Mouse (Mus musculus) G1E (cell line): Measurements from ENCODE around the gene Map6. TPM values are rescaled to one million over a fixed set of nuclear protein-coding genes. Genes with fewer than 3 reads are reported as not detected.

Experiments used
- ATAC-seq: 2 replicates; pipeline ENCODE4 v1.8.0; 2016; ENCODE audit warnings: mild to moderate bottlenecking; ENCODE audit not compliant: insufficient number of reproducible peaks, poor library complexity, low FRiP score, severe bottlenecking; ENCODE audit errors: extremely low read depth
- DNase-seq: peaks from one replicate; pipeline ENCODE4 v3.0.0; 2012; ENCODE audit warnings: low spot score
- H3K27me3 ChIP-seq: 2 replicates; pipeline ENCODE4 v1.6.1; 2012; ENCODE audit warnings: mild to moderate bottlenecking, low read length, inconsistent platforms; ENCODE audit not compliant: insufficient read depth
- H3K36me3 ChIP-seq: replicated peaks from 2 replicates; pipeline ENCODE3; 2012; ENCODE audit warnings: mild to moderate bottlenecking, inconsistent platforms
- H3K4me1 ChIP-seq: 2 replicates; pipeline ENCODE4 v1.6.1; 2012; ENCODE audit warnings: low read depth, low read length, inconsistent platforms, mixed read lengths; ENCODE audit not compliant: insufficient read depth
- H3K4me3 ChIP-seq: 2 replicates; pipeline ENCODE4 v1.5.1; 2012; ENCODE audit warnings: low read depth, mild to moderate bottlenecking, inconsistent platforms, low read length, moderate library complexity, mixed read lengths
- H3K9me3 ChIP-seq: replicated peaks from 2 replicates; pipeline ENCODE4 v1.6.1; 2012; ENCODE audit warnings: inconsistent platforms
- CTCF ChIP-seq: IDR thresholded peaks from 2 replicates; pipeline ENCODE4 v1.5.1; 2012; ENCODE audit warnings: low read depth, low read length, inconsistent platforms, mixed read lengths
- GATA1 ChIP-seq: IDR thresholded peaks from 2 replicates; pipeline ENCODE4 v1.6.1; 2012; ENCODE audit warnings: borderline replicate concordance, low read length, inconsistent platforms, mixed read lengths
- GATA2 ChIP-seq: IDR thresholded peaks from 2 replicates; pipeline ENCODE4 v1.6.1; 2012; ENCODE audit warnings: low read depth, low read length, inconsistent platforms, borderline replicate concordance
- POLR2AphosphoS5 ChIP-seq: IDR thresholded peaks from 2 replicates; pipeline ENCODE4 v1.6.1; 2012; ENCODE audit warnings: low read depth, low read length, inconsistent platforms; ENCODE audit not compliant: insufficient replicate concordance
- TAL1 ChIP-seq: conservative IDR thresholded peaks from 2 replicates; pipeline ENCODE4 v1.6.1; 2012; ENCODE audit warnings: low read depth, low read length, inconsistent platforms, mixed read lengths
- polyA plus RNA-seq: library from polyadenylated mRNA; stranded (reverse); fragments of >175 nt; gene quantifications from 2 replicates; pipeline ENCODE4 v1.2.3, GENCODE M21; 2012
- total RNA-seq, 2 experiments: library from RNA; stranded (forward) in 1 of 2; stranded (reverse) in 1 of 2; fragments of 200-1000 nt in 1 of 2; fragments of >200 nt in 1 of 2; fragmentation: Nextera tagmentation in 1 of 2; gene quantifications; 2 replicates each; pipeline ENCODE4 v1.2.3; 2014 to 2017

Map6 gene
- total and polyA plus RNA-seq, 3 experiments: 0.11 TPM; not detected in 2

GRCm38 (mm10) chr7:99356244-99356930 is 89.1 kb downstream of the Map6 start:
- peaks cover 31% of the 10 kb centered on the region for H3K27me3 ChIP-seq
- no peak for ATAC-seq
- TF ChIP-seq CTCF (no peak), TAL1 (no peak), POLR2AphosphoS5 (no peak), GATA2 (no peak), GATA1 (no peak)
- H3K4me1 ChIP-seq: no peaks in the 10 kb centered on the region
- no peak overlapping the region for H3K4me3 ChIP-seq
- DNase-seq: no peak
- H3K9me3 ChIP-seq: no peaks in the 10 kb centered on the region
- H3K36me3 ChIP-seq: no peaks in the 10 kb centered on the region

- no peak overlapping the region for H3K4me3 ChIP-seq
- H3K4me1 ChIP-seq: no peaks in the 10 kb centered on the region
- DNase-seq (no peak), ATAC-seq (no peak)
- H3K27me3 ChIP-seq: peaks cover 28% of the 10 kb centered on the region
- no peaks in the 10 kb centered on the region for H3K36me3 ChIP-seq
- H3K9me3 ChIP-seq: no peaks in the 10 kb centered on the region
- TF ChIP-seq GATA2 (no peak), GATA1 (no peak), TAL1 (no peak), CTCF (no peak), POLR2AphosphoS5 (no peak)
Measured at GRCm38 (mm10) chr7:99357201-99357600, 90.0 kb downstream of the Map6 start.

- no peak for ATAC-seq
Measured at GRCm38 (mm10) chr7:99358371-99358770, 91.1 kb downstream of the Map6 start.

GRCm38 (mm10) chr7:99360021-99360802 is 93.0 kb downstream of the Map6 start:
- H3K36me3 ChIP-seq: no peaks in the 10 kb centered on the region
- no peak for DNase-seq
- peaks cover 24% of the 10 kb centered on the region for H3K27me3 ChIP-seq
- TF ChIP-seq POLR2AphosphoS5: no peak
- TF ChIP-seq CTCF: no peak
- no peak for TF ChIP-seq GATA2
- TF ChIP-seq GATA1: no peak
- no peak for TF ChIP-seq TAL1
- H3K9me3 ChIP-seq: no peaks in the 10 kb centered on the region
- ATAC-seq: no peak
- no peak overlapping the region for H3K4me3 ChIP-seq
- no peaks in the 10 kb centered on the region for H3K4me1 ChIP-seq

More at GRCm38 (mm10) chr7:99358371-99358770, 91.1 kb downstream of the Map6 start:
- H3K27me3 ChIP-seq: peaks cover 21% of the 10 kb centered on the region
- no peaks in the 10 kb centered on the region for H3K9me3 ChIP-seq
- H3K4me3 ChIP-seq: no peak overlapping the region
- TF ChIP-seq POLR2AphosphoS5 (no peak), CTCF (no peak), GATA1 (no peak), GATA2 (no peak), TAL1 (no peak)
- no peaks in the 10 kb centered on the region for H3K4me1 ChIP-seq
- H3K36me3 ChIP-seq: no peaks in the 10 kb centered on the region
- no peak for DNase-seq

GRCm38 (mm10) chr7:99360803-99361414 is 93.7 kb downstream of the Map6 start:
- TF ChIP-seq GATA2 (no peak), TAL1 (no peak), CTCF (no peak), POLR2AphosphoS5 (no peak), GATA1 (no peak)
- Histone ChIP-seq H3K4me3 (no peak overlapping the region), H3K9me3 (no peaks in the 10 kb centered on the region), H3K36me3 (no peaks in the 10 kb centered on the region), H3K4me1 (no peaks in the 10 kb centered on the region), H3K27me3 (peaks cover 20% of the 10 kb centered on the region)
- DNase-seq (no peak), ATAC-seq (no peak)

GRCm38 (mm10) chr7:99362137-99362536 is 94.9 kb downstream of the Map6 start:
- ATAC-seq (no peak), DNase-seq (no peak)
- Histone ChIP-seq H3K4me1 (no peaks in the 10 kb centered on the region), H3K36me3 (no peaks in the 10 kb centered on the region), H3K9me3 (no peaks in the 10 kb centered on the region), H3K27me3 (peaks cover 19% of the 10 kb centered on the region), H3K4me3 (no peak overlapping the region)
- TF ChIP-seq GATA1: no peak
- TF ChIP-seq POLR2AphosphoS5: no peak
- TF ChIP-seq CTCF: no peak
- TF ChIP-seq TAL1: no peak
- no peak for TF ChIP-seq GATA2
